Mouse (Mus musculus) ovary, adult 18-20 months (tissue): ENCODE results near the gene Rasl10a.
"Not testable (repeated sequence)": the region's sequence is repeated elsewhere in the genome, so short reads cannot be mapped to it uniquely, and the experiment has no call there.

Source experiments
- DNase-seq: peaks from one replicate; pipeline ENCODE4 v3.0.0; 2022; ENCODE audit warnings: low spot score, mixed read lengths

Gene Rasl10a

GRCm38 (mm10) chr11:5074882-5075281 is 17.0 kb downstream of the Rasl10a start:
- DNase-seq: no peak

- DNase-seq: no peak
Observed at GRCm38 (mm10) chr11:5075760-5076159, 17.8 kb downstream of the Rasl10a start.

GRCm38 (mm10) chr11:5076843-5077242 is 18.9 kb downstream of the Rasl10a start:
- DNase-seq: not testable (repeated sequence)

DNA sequence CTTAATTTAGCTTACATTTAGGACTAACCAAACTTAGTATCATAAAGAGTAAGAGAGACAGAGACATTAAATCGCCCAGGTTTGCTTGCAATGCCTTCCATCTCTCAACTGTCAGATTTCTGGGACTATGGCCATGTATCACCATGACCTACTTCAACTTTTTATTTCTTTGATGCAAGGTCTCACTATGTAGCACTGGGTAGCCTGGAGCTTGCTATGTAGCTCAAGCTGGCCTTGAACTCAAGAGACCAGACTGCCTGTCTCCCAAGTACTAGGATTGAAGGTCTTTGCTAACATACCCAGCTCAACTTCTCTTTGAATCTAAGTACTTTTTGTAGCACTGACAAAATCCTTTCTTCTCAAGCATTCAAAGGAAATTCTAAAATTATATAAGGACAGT is 31.2 kb downstream of the Rasl10a start:
- no peak for DNase-seq

- DNase-seq: no peak
Observed at GRCm38 (mm10) chr11:5091706-5092105, 33.8 kb downstream of the Rasl10a start.

DNA sequence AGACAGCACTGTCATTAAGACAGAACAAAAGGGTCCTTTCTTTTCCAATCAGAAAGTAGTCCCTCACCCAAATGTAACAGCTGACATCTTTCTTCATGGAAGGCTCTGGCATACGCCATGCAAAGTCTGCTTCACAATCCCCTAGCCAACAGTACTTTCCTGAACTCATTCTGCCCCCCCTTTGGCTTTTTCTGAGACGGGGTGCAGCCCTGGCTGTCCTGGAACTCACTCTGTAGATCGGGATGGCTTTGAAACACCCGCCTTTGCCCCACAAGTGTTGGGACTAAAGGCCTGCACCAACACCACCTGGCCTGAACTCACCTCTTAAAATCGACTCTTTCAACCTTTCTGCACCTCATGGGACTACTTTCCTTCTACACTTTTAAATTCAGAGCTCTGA is 37.9 kb downstream of the Rasl10a start:
- no peak for DNase-seq

DNA sequence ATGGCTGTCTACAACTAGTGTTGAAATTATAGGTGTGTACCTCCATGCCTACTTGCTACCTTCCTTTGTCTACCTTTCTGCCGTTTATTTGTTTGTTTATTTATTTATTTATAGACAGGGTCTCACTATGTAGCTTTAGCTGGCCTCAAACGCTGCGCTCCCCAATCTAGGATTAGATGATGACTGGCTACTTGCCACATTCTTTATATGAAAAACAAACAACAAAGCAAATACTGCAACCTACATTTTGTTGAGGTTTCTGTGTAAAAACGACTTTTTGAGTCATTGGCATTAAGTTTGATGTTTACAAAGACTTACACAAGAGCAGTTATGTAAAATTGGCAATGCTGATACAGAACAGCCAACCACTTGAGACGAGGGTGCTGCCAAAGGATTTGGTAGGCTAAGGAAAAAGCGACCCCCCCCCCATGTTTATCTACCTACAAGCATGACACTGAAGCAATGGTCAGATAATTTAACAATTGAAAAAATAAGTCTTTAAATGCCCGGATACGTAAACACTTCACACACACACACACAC is 38.6 kb downstream of the Rasl10a start:
- DNase-seq: no peak

DNA sequence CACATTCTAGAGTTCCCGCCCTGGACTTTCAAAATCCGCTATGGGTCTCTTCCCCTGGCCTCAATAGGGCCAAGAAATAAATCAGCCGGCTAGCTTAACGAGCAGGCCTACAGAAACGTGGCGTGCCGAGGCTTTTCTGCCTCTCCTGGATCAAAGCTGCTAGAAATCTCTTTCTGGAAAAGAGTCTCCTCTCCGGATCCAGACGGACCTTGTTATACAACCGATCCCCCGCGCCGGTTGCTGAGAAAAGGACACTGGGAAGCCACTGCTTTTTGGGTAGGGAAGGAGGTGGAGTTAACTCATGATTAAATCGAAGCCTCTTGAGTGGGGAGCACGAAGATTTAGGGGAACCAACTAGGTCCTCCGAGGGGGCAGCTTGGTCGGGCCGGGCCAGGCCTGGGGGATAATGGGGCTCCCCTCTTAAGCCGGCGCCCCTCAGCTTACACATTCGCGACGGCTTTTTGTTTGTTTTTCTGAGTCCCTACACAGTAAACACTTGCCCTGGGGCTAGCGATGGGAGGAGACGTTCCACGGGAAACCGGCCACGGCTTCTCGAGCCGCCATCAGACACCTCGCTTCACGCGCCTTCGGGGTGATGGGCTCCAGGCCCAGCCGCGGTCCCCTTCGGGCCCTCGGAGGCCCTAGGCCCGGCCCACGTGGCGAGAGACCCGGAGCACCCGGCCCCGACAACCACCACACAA is 40.3 kb downstream of the Rasl10a start:
- DNase-seq: no peak

DNA sequence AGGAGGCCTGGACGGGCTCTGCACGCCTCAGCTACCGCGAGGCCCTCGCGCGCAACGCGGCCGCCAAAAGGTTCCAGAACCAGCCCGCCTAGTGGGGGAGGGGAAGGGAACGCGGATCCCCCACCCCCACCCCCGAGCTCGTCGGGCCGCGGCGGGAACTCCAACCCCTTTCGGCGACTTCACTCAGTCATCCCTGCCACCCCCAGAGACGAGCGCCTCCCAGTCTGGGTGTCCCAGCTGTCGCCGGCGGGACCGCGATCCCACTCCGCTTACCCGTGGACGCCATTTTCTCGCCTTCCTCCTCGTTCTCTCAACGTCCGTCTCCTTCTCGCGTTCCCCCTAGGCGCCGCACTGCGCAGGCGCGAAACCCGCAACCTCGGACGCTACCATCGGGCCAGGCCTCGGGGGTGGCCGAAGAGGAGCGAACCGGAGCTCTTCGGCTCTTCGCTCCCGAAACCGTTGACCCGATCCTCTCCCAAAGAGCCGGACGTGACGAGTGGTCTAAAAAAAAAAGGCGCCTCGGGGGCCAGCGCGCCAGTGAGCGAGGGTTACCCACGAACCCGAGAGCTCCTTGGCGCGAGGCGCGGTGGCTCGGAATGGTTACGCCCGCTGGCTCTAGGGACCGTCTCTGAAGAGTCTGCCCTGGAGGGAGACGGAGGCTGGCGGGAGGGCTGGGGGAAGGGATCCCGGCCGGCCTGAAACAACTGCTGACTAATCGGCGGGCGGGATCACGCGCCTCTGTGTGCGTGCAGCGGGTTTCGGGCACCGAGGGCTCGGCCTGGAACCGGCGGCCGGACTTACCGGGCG is 41.0 kb downstream of the Rasl10a start, which contains the start of the genes Rhbdd3 and Ewsr1:
TSS of gene Rhbdd3 (plus strand) at position 191 of the 807 bp plus-strand sequence.
TSS of gene Ewsr1 (minus strand) at position 531 of the 807 bp plus-strand sequence.
- peak; percentile 91 for DNase-seq

GRCm38 (mm10) chr11:5099576-5100183 is 41.8 kb downstream of the Rasl10a start:
- peak; percentile 82 for DNase-seq

- no peak for DNase-seq
Observed at GRCm38 (mm10) chr11:5100283-5100682, 42.4 kb downstream of the Rasl10a start.

DNA sequence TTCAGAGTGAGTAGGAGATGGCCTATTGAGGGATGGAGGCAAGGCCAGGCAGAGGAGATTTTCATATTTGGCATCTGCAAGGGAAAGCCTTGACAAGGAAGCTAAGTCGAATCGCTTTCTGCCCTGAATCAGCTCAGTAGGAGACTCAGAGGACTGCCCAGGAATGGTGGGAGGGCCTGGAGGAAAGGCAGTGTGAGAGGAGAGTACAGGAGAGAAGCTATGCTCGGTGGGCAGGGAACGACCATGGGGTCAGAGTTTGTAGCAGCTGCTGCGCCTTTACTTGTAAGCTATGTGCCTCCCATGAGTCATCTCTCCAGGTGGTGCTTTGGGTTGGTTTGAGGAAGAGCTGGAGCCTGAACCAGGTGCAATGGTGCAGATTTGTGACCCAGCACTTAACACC is 42.9 kb downstream of the Rasl10a start:
- no peak for DNase-seq

- DNase-seq: no peak
Observed at GRCm38 (mm10) chr11:5101641-5102040, 43.7 kb downstream of the Rasl10a start.

- no peak for DNase-seq
Observed at GRCm38 (mm10) chr11:5102384-5102783, 44.5 kb downstream of the Rasl10a start.

- DNase-seq: no peak
Observed at GRCm38 (mm10) chr11:5103986-5104509, 46.1 kb downstream of the Rasl10a start.

DNA sequence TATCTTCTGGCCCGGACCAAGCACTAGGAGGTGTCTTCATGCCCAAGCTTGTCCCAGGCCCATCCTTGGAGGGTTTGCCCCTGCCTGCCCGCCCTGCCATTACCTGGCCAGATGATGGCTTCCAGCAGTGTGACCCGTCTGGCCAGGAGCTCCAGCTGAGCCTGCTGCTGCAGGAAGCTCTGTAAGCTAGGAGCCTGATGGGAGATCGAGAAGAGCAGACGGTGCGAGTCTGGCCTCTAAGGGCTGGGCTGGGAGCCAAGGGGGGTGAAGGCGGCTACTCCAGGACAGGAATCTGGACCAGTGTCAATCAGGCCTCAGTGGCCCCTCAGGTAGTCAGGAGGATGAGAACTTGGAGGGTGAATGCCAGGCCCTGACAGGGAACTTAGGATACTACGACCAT is 51.5 kb downstream of the Rasl10a start:
- no peak for DNase-seq
